Mouse (Mus musculus): ENCODE measurements around the gene Parp6.

The Parp6 gene

DNA sequence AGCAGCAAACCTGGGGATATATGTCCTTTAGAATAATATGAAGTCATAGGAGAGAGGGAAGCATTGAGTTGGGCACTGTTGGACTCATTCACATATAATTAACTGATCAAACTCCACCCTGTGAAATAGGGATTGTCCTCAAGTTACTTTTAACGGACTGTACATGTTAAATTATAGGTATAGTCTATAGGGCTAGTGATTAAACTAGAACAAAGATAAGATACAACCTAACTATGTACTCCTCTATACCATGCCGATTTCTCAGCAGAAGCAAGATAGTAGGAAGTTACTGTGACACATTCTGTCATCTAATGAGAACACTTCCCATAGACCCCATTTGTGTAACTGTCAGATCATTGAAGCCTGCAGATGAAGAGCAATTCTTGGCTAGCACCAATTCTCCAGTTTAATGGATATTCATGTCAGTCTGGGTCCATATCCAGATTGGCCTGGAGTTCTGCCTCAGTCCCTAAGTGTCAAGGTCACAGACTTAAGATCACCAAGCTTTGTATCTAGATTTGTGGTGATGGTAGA, 37.4 kb downstream of the Parp6 start:
- ATAC-seq (ENCODE audit: insufficient number of reproducible peaks, low FRiP score, low TSS enrichment): no peak

GRCm38 (mm10) chr9:59655958-59656634, 39.0 kb downstream of the Parp6 start, which contains the start of gene Pkm:
Gene Pkm (plus strand): TSS chr9:59656368.
- ATAC-seq (ENCODE audit: insufficient number of reproducible peaks, low FRiP score, low TSS enrichment): peak; percentile 82

DNA sequence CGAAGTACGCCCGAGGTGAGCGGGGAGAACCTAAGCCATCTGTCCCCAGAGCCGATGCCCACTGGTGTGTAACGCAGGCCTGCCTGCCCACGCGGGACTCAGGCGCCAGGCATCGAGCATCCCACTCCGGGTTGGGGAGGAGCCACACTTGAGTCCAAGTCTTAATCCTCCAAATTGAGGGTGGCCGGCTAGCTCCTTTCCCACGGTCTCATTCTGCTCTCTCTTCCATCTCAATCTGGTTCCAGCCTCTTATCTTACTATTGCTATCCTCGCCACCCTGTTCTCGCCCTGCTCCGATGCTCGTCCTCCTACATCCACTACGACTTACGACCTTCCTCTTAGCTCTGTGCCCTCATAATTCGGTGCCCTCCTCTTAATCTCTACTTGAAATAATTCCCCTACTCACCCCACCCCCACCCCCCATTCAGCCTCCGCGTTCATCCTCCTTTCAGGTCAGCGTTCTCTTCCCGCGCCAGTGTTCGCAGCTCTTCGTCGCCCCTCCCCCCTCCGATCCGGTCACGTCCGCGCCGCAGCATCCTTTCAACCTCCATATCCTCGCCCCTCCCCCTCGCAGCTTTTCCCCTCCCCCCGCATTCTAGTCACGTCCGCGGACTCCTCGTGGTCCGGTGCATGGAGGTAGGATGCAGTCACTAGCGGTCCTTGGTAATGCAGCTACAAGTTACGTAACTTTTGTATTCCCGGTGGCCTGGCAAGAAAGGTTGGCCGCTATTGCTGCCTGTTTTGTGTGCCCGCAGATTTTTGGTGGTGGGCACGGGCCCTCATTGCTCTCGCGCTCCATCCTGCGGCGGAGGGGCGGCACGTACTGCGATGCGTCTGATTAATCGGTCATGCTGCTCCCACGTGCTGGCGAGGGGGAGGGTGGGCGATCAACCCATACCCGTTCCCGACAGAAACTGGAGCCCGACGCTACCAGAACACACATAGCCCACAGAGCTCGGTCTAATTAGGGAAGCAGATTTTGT, 39.8 kb downstream of the Parp6 start:
- no peak for ATAC-seq (ENCODE audit: insufficient number of reproducible peaks, low FRiP score, low TSS enrichment)

GRCm38 (mm10) chr9:59658146-59658545, 41.1 kb downstream of the Parp6 start:
- no peak for ATAC-seq (ENCODE audit: insufficient number of reproducible peaks, low FRiP score, low TSS enrichment)

DNA sequence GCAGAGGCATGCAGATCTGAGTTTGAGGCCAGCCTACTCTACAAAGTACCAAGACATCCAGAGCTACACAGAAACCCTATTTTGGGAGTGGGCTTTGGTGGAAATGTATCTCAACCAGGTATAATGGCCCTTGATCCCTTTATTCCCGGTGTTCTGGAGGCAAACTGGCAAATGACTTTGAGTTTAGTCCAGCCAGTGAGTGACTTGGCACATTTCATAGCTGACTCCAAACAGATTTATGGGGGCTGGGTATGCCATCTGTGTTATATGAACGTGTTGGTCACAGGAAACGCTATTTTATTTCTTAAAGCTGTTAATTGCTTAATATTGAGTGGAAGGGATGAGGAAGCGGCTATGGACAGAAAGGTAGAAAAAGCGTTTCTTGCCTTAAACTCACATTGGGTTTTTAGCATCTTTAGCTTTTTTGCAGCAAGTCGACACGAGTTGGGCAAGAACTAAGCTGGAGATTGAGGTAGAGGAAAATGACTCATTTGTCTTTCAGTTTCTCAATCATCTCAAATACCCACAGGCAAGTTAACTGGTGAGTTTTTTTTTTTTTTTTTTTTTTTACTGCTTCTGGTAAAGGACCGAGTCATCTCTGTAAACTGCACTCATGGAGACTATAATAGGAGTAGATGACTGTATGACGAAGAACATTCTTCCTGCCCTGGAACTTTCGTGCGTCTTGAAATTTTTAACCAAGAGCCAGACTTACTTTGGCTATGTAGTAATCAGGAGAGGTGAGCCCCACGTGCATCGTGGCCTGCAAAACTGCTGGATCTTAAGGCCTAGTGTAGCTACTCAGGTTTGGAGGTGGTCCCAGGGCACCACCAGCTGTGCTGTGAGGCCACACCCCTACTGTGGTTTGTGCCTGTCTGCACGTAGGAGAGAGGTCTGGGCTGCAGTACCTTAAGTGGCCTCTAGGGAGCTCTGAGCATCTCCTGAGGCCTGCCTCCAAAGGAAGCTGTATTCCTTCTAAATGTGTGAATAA, 42.2 kb downstream of the Parp6 start:
- ATAC-seq (ENCODE audit: insufficient number of reproducible peaks, low FRiP score, low TSS enrichment): no peak

GRCm38 (mm10) chr9:59660421-59660820, 43.3 kb downstream of the Parp6 start:
- ATAC-seq (ENCODE audit: insufficient number of reproducible peaks, low FRiP score, low TSS enrichment): no peak

DNA sequence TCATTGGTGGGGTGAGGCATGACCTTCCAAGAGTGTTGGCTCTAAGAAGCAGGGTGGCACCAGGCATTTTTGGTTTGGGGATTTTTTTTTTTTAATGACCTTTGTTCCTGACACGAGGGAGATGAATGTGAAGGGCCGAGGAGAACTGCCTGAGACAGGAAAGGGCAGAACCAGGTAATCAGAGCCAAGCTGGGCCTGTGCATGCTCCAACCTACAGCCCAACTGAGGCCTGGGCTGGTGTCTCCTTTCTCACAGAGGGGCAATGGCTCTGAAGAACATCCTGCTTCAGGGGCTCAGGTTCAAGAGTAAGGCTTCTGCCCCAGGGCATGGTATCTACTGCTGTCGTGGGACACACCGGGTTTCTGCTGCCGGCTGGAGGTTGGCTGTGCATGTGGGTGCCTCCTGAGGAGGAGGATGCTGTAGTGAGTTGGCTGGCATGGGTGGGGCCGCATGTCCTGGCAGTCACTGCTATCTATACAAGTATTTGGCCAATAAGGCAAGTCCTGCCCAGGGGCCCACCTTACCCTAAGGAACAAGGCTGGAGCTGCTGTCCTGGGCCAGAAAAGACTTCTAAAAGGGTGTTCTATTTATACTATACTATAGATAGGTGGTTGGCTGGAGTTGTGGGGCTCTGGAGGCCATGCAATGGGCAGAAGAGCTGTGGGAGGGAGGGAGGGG, 44.4 kb downstream of the Parp6 start:
- ATAC-seq (ENCODE audit: insufficient number of reproducible peaks, low FRiP score, low TSS enrichment): no peak

- ATAC-seq (ENCODE audit: insufficient number of reproducible peaks, low FRiP score, low TSS enrichment): no peak
These were observed 46.1 kb downstream of the Parp6 start for GRCm38 (mm10) chr9:59663226-59663625.

- no peak for ATAC-seq (ENCODE audit: insufficient number of reproducible peaks, low FRiP score, low TSS enrichment)
These were observed 46.9 kb downstream of the Parp6 start for GRCm38 (mm10) chr9:59663957-59664356.

DNA sequence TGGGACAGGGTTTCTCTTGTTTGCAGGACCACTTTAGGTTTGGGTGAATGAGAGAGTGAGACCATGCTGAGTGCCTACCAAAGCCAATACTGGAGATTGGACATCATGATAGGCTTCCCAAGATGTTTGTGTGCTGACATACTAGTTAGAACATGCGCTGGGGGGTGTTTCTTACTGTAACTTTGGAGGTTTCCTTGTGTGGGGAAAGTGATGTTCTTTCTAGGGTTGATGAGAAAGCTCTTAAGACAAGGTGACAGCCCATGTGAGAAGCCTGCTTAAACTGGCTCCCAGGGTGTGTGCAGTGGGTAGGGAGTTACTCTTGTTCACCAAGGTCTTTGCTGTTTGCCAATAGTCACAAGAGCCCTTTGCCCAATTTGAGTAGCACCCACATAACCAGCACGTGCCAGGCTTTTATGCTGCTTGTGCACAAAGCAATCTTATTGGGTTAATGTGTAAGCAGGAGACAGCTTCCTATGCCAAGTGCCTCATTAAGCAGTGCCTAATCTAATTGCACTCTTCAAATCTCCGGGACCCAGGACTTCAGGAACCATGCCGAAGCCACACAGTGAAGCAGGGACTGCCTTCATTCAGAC, 47.7 kb downstream of the Parp6 start:
- no peak for ATAC-seq (ENCODE audit: insufficient number of reproducible peaks, low FRiP score, low TSS enrichment)

DNA sequence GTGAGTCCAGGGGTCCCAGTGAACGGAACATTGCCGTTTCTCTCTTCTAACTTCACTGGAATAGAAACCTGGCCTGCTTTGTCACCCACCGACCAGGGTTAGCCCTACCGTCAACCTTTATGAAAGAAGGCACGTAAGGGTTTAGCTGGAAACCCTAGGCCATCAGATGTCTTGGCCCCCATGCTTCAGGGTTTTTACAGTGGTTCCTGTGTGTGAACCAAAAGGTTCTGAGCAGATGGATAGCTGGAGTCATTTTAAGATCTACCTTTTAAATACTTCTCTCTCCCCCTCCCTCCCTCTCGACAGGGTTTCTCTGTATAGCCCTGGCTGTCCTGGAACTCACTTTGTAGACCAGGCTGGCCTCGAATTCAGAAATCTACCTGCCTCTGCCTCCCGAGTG, 48.9 kb downstream of the Parp6 start:
- no peak for ATAC-seq (ENCODE audit: insufficient number of reproducible peaks, low FRiP score, low TSS enrichment)

- ATAC-seq (ENCODE audit: insufficient number of reproducible peaks, low FRiP score, low TSS enrichment): no peak
These were observed 49.7 kb downstream of the Parp6 start for GRCm38 (mm10) chr9:59666813-59667212.

- ATAC-seq (ENCODE audit: insufficient number of reproducible peaks, low FRiP score, low TSS enrichment): no peak
These were observed 50.2 kb downstream of the Parp6 start for GRCm38 (mm10) chr9:59667250-59667649.

DNA sequence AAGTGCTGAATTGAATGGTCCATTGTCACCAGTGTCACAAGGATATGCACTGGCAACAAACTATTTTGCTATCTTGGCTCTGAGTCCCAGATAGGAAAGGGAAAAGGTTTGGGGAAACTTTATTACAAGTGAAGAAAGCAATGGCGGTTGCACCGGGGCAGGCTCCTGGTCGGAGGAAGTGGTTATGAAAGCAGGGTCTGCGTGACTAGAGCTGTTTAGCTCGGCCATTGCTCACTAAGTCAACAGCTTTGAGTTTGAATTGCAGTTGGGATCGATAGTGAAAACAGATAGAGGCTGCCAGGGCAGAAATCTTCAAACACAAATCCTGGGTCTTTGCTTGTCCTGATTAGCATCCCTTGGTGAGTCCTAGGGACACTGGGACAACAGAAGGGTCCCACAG, 50.8 kb downstream of the Parp6 start:
- ATAC-seq (ENCODE audit: insufficient number of reproducible peaks, low FRiP score, low TSS enrichment): no peak

DNA sequence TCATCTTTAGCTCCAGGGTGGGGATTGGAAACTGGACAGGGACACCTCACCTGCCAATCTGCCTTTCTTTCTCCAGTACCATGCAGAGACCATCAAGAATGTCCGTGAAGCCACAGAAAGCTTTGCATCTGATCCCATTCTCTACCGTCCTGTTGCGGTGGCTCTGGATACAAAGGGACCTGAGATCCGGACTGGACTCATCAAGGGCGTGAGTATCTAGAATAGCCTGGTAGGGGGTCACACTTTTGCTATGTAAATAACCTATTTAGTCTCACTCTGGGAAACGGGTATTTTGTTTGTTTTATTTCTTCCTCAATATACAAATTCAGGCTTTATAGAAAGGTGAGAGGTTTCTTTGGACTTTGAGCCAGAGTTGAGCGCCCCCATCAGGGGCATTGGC, 51.4 kb downstream of the Parp6 start:
- ATAC-seq (ENCODE audit: insufficient number of reproducible peaks, low FRiP score, low TSS enrichment): no peak

GRCm38 (mm10) chr9:59669172-59669571, 52.1 kb downstream of the Parp6 start:
- no peak for ATAC-seq (ENCODE audit: insufficient number of reproducible peaks, low FRiP score, low TSS enrichment)

DNA sequence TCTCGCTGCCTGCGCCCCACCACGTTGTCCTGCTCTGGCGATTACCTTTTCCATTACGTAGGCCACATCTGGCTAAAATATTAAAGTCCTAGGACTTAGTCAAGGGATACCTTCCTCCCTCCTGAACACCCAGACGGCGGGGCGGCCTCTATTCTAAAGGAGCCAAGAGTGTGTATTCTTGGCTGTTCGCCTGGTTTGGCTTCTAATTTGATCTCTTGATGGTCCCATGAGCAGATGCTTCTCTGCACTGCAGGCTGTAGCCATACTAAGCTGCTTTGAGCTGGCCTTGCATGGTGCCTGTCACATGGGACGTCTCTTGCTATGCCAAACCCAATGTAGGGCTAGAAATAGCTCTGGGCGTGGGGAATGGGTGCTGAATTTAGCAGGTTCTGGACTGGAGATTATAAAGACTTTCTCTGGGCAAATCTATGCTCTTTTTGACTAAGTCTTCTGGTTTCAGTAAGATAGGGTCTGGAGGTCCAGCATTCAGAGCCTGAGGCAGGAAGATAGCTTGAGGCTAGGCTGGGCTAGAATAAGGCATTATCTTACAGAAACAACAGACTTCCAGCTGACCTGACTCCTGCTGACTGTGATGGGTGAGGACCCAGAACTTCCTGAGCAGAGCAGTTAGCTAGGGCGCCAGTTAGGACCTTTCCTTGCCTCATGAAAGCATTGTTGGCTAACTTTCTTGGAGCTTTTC, 55.3 kb downstream of the Parp6 start:
- ATAC-seq (ENCODE audit: insufficient number of reproducible peaks, low FRiP score, low TSS enrichment): no peak

DNA sequence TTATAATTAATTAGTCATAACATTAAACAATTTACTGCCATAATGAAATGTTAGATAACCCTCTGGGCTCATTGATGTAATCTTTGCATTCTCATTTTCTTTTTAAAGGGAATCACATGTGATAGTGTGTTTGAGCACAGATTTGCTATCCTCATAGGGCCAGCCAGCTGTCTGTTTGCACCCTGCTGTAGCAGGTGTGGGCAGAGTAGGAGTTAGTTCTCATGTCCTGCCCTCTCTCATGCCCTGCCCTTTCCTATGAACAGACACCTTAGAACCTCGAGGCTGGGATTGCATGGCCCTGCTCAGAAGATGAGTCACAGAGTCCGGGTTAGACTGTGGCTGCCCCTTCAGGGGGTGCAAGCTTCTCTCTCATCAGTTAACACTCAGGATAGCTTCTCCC, 56.3 kb downstream of the Parp6 start:
- ATAC-seq (ENCODE audit: insufficient number of reproducible peaks, low FRiP score, low TSS enrichment): no peak

DNA sequence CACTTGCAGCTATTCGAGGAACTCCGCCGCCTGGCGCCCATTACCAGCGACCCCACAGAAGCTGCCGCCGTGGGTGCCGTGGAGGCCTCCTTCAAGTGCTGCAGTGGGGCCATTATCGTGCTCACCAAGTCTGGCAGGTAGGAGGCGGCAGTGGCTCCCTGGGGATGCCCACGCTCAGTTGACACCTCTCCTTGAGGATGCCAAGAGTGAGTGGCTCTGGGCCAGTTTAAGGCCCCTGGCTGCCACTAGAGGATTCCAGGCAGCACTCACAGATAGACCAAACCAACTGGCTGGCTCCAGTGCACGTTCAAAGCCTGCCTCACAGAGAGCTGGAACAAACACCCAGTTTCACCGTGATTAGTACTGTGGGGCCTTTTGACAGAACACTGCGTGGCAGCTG, 58.5 kb downstream of the Parp6 start:
- ATAC-seq (ENCODE audit: insufficient number of reproducible peaks, low FRiP score, low TSS enrichment): no peak
